23 mouse cellular contexts compared by ENCODE assay signal in genomic region chr9:82961352-82961751, GRCm38 (mm10).
"Had no signal": no experiment of that assay in that cellular context is flagged by ENCODE, and none has a peak within 500 bp of the region (broad histone marks: within the 10 kb centered on the region; RNA-seq: fewer than 3 reads in every experiment).

No protein-coding gene starts in this region.

- H3K27me3 ChIP-seq: heart, embryonic 13.5 days; heart, embryonic 15.5 days; hindbrain, embryonic 13.5 days; hindbrain, embryonic 15.5 days; limb, embryonic 13.5 days; limb, embryonic 15.5 days; liver, embryonic 12.5 days had no signal

- ATAC-seq: hindbrain, postnatal 0 days; intestine, embryonic 16.5 days; liver, embryonic 12.5 days had no signal

- H3K27ac ChIP-seq: heart, adult 2 months; heart, embryonic 13.5 days; heart, embryonic 15.5 days; hindbrain, embryonic 13.5 days; hindbrain, embryonic 15.5 days; hindbrain, postnatal 0 days; layer of hippocampus, adult 2 months; limb, embryonic 13.5 days; limb, embryonic 15.5 days; liver, embryonic 12.5 days; liver, embryonic 14.5 days had no signal

- H3K4me3 ChIP-seq: heart, adult 2 months; heart, embryonic 13.5 days; heart, embryonic 15.5 days; hindbrain, embryonic 13.5 days; hindbrain, embryonic 15.5 days; layer of hippocampus, adult 2 months; limb, embryonic 13.5 days; limb, embryonic 15.5 days; liver, embryonic 12.5 days had no signal

- DNase-seq: gastrocnemius, postnatal 14 days; gastrocnemius, postnatal 36 days; heart, adult 11 months; heart, adult 2 months; heart, postnatal 14 days; heart, postnatal 36 days; kidney, adult 11 months; kidney, adult 8-10 months; kidney, postnatal 10 days; kidney, postnatal 25 days; kidney, postnatal 4 days; left cerebral cortex, postnatal 4 days had no signal
